Mouse (Mus musculus) adrenal gland, adult 8-10 months (tissue): ENCODE results near the gene Uri1. TPM values are rescaled to one million over a fixed set of nuclear protein-coding genes. Genes with fewer than 3 reads are reported as not detected.

Experiments used
- DNase-seq: peaks from one replicate; pipeline ENCODE4 v3.0.0; 2022
- total RNA-seq, 4 experiments: library from RNA; stranded (reverse); gene quantifications; 2 replicates each; pipeline ENCODE4 v1.2.4; 2022

Uri1 gene
- total RNA-seq, 4 experiments from 2014 or later, result 45.6 to 62.5 (median 52.0) TPM

DNA sequence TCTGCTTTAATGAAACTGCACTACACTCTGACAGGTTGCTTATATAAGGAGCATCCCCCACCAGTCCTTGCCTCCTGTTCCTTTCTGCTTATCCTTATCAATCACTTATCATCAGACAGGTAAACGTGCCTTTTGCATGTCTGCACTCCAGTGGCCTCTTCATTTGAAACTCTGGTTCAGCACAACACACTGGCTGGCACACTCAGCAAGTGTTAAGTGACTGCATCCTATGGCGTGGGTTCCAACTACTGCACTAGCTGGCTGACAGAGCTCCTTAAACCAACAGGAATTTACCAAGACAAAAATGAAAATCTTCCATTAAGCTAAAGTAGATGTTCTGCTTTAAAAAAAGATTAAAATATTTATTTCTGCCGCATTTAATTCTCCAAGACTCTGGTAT lies 9.4 kb downstream of the Uri1 start:
- DNase-seq, result no peak

DNA sequence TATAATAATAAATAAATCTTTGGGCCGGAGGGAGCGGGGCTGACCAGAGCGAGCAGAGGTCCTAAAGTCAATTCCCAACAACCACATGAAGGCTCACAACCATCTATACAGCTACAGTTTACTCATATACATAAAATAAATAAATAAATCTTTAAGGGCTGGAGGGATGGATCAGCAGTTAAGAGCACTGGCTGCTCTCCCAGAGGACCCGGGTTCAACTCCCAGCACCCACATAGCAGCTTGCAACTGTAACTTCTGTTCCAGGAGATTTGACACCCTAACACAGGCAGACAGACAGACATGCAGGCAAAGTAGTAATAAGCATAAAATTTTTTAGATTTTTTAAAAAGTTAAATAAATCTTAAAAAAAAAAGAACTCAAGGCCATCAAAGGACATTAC lies 10.5 kb downstream of the Uri1 start:
- no peak for DNase-seq

GRCm38 (mm10) chr7:38008359-38008758 lies 15.0 kb downstream of the Uri1 start:
- DNase-seq, result no peak

- DNase-seq, result no peak
Measured at GRCm38 (mm10) chr7:38002451-38002850, 20.9 kb downstream of the Uri1 start.

- DNase-seq, result no peak
Measured at GRCm38 (mm10) chr7:37999691-38000090, 23.7 kb downstream of the Uri1 start.

GRCm38 (mm10) chr7:37992861-37993260 lies 30.5 kb downstream of the Uri1 start:
- no peak for DNase-seq

DNA sequence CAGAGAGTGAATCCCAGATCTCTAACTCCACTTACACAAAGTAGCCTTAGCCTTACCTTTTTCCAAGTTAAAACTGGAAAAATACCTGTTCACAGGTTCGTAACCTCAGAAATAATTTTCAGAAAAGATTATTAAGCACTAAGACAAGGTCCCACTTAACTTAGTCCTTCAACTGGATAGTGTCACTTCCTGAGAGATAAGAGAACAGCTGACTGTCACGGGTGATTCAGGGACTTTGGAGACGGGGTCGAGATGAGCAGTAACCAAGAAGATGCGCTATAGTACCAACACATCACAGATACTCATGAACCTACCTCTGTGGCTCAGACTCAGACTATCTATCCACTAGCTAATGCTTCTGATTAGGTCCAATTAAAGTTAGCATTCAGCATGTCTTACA lies 38.5 kb downstream of the Uri1 start:
- no peak for DNase-seq

DNA sequence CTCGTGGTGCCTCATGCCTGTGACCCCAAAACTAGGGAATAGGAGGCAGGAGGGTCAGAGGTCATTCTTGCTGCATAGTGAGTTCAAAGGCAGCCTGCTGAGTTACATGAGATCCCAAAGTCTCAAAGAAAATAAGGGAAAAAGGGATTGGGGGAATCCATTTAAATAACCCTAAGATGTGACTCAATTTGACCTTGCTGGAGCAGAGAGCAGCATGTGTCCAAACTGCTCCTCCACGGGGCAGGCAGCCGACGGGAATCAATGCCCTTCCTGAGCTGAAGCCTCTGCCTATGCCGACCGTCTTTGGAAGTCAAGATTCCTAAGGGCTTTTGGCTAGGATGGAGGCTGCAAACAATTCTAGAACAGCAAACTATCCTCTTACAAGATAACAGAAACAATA lies 39.9 kb downstream of the Uri1 start:
- no peak for DNase-seq

GRCm38 (mm10) chr7:37979729-37980128 lies 43.6 kb downstream of the Uri1 start:
- no peak for DNase-seq

- DNase-seq, result no peak
Measured at GRCm38 (mm10) chr7:37978412-37978811, 44.9 kb downstream of the Uri1 start.

DNA sequence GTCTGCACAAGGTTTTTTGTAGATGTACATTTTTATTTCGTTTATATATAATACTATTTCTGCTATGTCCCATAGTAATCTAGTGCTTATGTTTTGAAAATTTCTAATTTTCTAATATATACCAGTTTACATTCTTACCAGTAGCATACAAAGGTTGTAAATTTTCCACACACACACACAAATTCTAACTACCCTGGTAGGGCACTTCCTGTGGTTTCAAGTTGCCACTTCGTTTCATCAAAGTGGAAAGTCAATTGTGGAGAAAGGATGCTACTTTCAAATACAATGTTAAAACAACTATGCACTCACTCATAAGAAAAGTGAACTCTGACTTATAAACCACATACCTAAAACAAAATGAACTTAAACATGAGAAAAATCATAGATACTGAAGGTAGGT lies 45.7 kb downstream of the Uri1 start:
- no peak for DNase-seq

DNA sequence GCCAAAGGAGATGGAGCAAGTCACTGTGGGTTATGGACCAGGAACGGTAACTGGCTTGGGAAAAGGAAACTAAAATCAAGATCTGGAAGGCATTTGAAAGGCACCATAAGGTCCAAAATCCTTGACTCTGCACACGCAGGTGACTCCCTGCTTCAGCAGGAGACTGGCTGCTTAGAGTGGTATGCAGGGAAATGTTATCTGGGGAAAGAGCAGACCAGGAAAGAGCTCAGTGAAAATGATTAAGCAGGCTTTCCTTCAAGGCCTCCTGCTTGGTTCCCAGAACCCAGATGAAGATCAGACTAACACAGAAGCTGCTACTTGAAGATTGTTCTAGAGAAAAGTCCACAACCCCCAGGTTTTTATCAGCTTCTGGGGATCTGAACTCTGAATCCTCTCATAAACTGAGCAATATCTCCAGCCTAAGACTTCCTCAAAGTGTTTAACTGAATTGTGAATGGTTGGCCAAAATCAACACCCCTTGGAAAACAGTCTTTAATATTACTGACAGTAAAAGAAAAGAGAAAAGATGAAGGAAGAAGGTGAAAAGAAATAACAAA lies 50.3 kb downstream of the Uri1 start:
- DNase-seq, result no peak

GRCm38 (mm10) chr7:37972571-37972970 lies 50.8 kb downstream of the Uri1 start:
- DNase-seq, result no peak

DNA sequence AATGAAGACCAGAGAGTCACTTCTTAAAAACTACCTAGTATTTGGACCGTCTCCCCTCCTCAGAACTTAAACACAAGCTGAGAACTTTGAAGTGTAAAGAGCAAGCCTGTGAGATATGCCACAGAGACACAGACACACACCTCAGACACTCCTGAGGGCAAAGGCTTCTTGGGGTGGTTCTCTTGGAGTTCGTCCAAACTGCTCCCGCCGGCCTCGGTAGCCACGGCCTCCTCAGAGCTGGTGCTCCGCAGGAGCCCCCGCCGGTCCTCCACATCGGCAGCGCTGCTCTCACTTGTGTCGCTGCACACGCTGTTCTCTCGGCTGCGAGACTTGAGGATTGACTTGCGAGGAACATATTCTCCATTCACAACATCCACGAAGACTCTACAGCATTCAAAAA lies 61.0 kb downstream of the Uri1 start:
- DNase-seq, result no peak

- DNase-seq, result no peak
Measured at GRCm38 (mm10) chr7:37961247-37961646, 62.1 kb downstream of the Uri1 start.

- no peak for DNase-seq
Measured at GRCm38 (mm10) chr7:37951841-37952240, 71.5 kb downstream of the Uri1 start.

- DNase-seq, result no peak
Measured at GRCm38 (mm10) chr7:37936459-37936858, 86.9 kb downstream of the Uri1 start.

DNA sequence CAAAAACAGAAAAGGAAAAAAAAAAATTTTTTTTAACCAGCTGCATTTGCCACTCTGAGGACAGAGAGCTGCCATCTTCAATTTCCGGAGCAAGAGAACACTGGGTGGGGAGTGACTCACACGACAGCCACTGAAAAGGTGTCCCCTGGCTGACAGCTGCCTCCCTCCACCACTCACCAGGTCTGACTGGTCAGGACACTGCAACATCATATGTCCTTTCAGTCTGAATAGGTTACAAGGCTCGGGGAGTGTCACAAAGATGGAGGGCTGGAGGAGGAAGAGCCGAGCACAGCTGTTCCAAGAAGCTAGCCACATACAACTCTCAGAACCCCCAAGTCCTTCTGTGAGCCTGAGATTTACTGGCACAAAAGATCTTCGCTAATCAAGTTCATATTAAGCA lies 87.6 kb downstream of the Uri1 start:
- DNase-seq, result no peak

GRCm38 (mm10) chr7:37934770-37935182 lies 88.6 kb downstream of the Uri1 start:
- DNase-seq, result no peak

- no peak for DNase-seq
Measured at GRCm38 (mm10) chr7:37933754-37934308, 89.5 kb downstream of the Uri1 start.

GRCm38 (mm10) chr7:37931631-37932030 lies 91.7 kb downstream of the Uri1 start:
- no peak for DNase-seq

GRCm38 (mm10) chr7:37929738-37930137 lies 93.6 kb downstream of the Uri1 start:
- DNase-seq, result no peak

GRCm38 (mm10) chr7:37922999-37923398 lies 100.4 kb downstream of the Uri1 start:
- DNase-seq, result no peak

DNA sequence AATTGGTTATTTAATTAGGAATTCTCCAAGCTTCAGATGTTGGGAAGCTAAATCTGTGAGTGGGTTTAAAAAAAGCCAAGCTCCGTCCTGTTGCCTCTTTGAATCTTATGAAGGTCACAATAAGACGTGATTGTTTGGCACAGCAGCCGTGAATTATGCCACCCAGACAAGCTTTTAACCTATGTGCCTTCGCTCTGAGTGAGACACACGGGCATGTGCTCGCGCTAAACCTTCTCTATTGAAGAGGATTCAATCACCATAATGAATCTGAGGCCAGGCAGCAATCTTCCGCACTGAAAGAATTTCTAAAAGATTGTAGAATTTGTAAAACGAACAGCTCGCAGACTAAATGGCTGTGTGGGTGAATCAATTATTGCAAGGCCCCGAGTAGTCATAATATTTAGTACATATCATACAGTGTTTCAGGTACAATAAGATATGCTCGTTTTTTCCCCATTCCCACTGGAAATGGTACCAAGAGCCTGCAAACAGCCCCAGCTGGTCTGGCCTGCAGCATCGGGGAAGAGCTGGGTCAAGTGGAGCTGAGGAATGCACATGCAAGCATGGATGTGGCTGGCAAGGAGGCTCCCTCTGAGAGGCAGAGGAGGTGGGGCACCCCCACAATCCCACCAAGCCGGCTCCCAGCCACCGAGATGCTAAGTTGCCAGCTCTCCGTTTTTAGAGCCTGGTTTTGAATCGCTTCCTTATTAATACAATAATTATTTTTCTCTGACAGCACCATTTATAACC lies 101.5 kb downstream of the Uri1 start:
- no peak for DNase-seq
